Comparison of ENCODE assay signal across 8 mouse cellular contexts in genomic region chr6:109150023-109150911, GRCm38 (mm10).
DNase-seq lines count a peak whose midpoint lies in the region; ATAC-seq and TF ChIP-seq lines count a peak whose summit lies in the region.

No protein-coding gene starts in this region.

- H3K4me2 ChIP-seq in midbrain, embryonic 15.5 days = peak overlapping the region; percentile 24; the same call in 1 of the 2 replicates

- no peaks in the 10 kb centered on the region for H3K27me3 ChIP-seq in heart, adult 2 months (ENCODE audit: control insufficient read depth, insufficient read depth, low read length)
- H3K27me3 ChIP-seq in kidney, adult 2 months (replicated peaks; ENCODE audit: control insufficient read depth, insufficient read depth, low read length) = no peaks in the 10 kb centered on the region
- H3K27me3 ChIP-seq in midbrain, embryonic 15.5 days (replicated peaks) = no peaks in the 10 kb centered on the region
- H3K27me3 ChIP-seq in testis, adult 2 months (ENCODE audit: control insufficient read depth, insufficient read depth, low read length) = no peaks in the 10 kb centered on the region

- no peak for TF ChIP-seq EP300 in heart, adult 2 months (IDR thresholded peaks at IDR 0.05; ENCODE audit: insufficient read depth, low read depth, low read length)

- 56% methylated on average over 22 of the region's 22 CpGs for WGBS in heart, adult 2 months
- 52% methylated on average over 22 of the region's 22 CpGs for WGBS in kidney, adult 2 months
- 48% methylated on average over 22 of the region's 22 CpGs for WGBS in midbrain, embryonic 15.5 days

- H3K4me1 ChIP-seq in heart, adult 2 months (ENCODE audit: control insufficient read depth, insufficient read depth, low read length) = peaks cover 2% of the 10 kb centered on the region; the same call in 1 of the 2 replicates
- H3K4me1 ChIP-seq in kidney, adult 2 months (ENCODE audit: control insufficient read depth, insufficient read depth, low read length) = no peaks in the 10 kb centered on the region
- peaks cover 10% of the 10 kb centered on the region; the same call in 1 of the 2 replicates for H3K4me1 ChIP-seq in midbrain, embryonic 15.5 days
- no peaks in the 10 kb centered on the region for H3K4me1 ChIP-seq in testis, adult 2 months (ENCODE audit: control insufficient read depth, insufficient read depth, low read length)

- TF ChIP-seq CTCF in heart, adult 2 months (IDR thresholded peaks at IDR 0.05) = peak; percentile 88
- peak; percentile 85 for TF ChIP-seq CTCF in gastrocnemius, adult 2 months (IDR thresholded peaks at IDR 0.05)
- TF ChIP-seq CTCF in kidney, adult 2 months (conservative IDR thresholded peaks at IDR 0.05; ENCODE audit: insufficient read depth, insufficient read length, low read depth, low read length) = peak; percentile 75
- TF ChIP-seq CTCF in testis, adult 2 months (IDR thresholded peaks at IDR 0.05; ENCODE audit: control insufficient read depth, insufficient read depth, insufficient replicate concordance, low read depth, low read length) = peak; percentile 51; the same call in 1 of the 2 replicates

- H3K36me3 ChIP-seq in heart, adult 2 months (ENCODE audit: control insufficient read depth, insufficient read depth, low read length) = no peaks in the 10 kb centered on the region
- no peaks in the 10 kb centered on the region for H3K36me3 ChIP-seq in kidney, adult 2 months (ENCODE audit: control insufficient read depth, insufficient read depth, low read length)
- no peaks in the 10 kb centered on the region for H3K36me3 ChIP-seq in midbrain, embryonic 15.5 days (replicated peaks)
- no peaks in the 10 kb centered on the region for H3K36me3 ChIP-seq in testis, adult 2 months (ENCODE audit: control insufficient read depth, insufficient read depth, low read length)

- no peaks in the 10 kb centered on the region for H3K79me2 ChIP-seq in heart, adult 2 months (replicated peaks; ENCODE audit: control insufficient read depth, insufficient read depth, low read length)

- DNase-seq in heart, adult 2 months = peak; percentile 26 to 55
- no peak for DNase-seq in heart, postnatal 25 days (ENCODE audit: low spot score)
- peak; percentile 89 to 90 for DNase-seq in cerebellum, postnatal 4 days (ENCODE audit: low spot score in 2 of 2)
- DNase-seq in gastrocnemius, adult 2 months = peak; percentile 56
- peak; percentile 58 for DNase-seq in kidney, adult 2 months
- peak; percentile 82 to 86 for DNase-seq in left cerebral cortex, postnatal 36 days (ENCODE audit: low spot score in 2 of 2)

- no peak overlapping the region for H3K27ac ChIP-seq in heart, adult 2 months
- H3K27ac ChIP-seq in gastrocnemius, adult 2 months = no peak overlapping the region
- no peak overlapping the region for H3K27ac ChIP-seq in kidney, adult 2 months (ENCODE audit: insufficient read depth, low read depth, low read length)
- H3K27ac ChIP-seq in midbrain, embryonic 15.5 days = peak overlapping the region; percentile 61
- H3K27ac ChIP-seq in testis, adult 2 months (ENCODE audit: control insufficient read depth, insufficient read depth, low read depth, low read length) = no peak overlapping the region

- peak; percentile 93 for ATAC-seq in midbrain, embryonic 15.5 days (replicated peaks)

- no peak overlapping the region for H3K4me3 ChIP-seq in heart, adult 2 months
- no peak overlapping the region for H3K4me3 ChIP-seq in gastrocnemius, adult 2 months
- no peak overlapping the region for H3K4me3 ChIP-seq in kidney, adult 2 months (ENCODE audit: insufficient read depth, low read depth, low read length)
- H3K4me3 ChIP-seq in midbrain, embryonic 15.5 days = no peak overlapping the region
- no peak overlapping the region for H3K4me3 ChIP-seq in testis, adult 2 months (ENCODE audit: control insufficient read depth, low read depth, low read length)

- no peaks in the 10 kb centered on the region for H3K9me3 ChIP-seq in midbrain, embryonic 15.5 days

- H3K9ac ChIP-seq in heart, adult 2 months (ENCODE audit: low read depth, low read length) = no peak overlapping the region
- H3K9ac ChIP-seq in midbrain, embryonic 15.5 days = no peak overlapping the region

- intact Hi-C loops in heart, adult 2 months (cut with DNase I) = loop anchor here (5.0 kb wide), 1 partner anchor 273 kb away; no protein-coding TSS in a partner anchor
- intact Hi-C loops in heart, postnatal 25 days (cut with DNase I) = loop anchor here (5.0 kb wide), 1 partner anchor 273 kb away; no protein-coding TSS in a partner anchor
- intact Hi-C loops in gastrocnemius, adult 2 months (cut with DNase I) = loop anchor here (10.0 kb wide), 1 partner anchor 275 kb away; no protein-coding TSS in a partner anchor
- intact Hi-C loops in left cerebral cortex, postnatal 36 days (cut with DNase I) = no loop called here

- TF ChIP-seq POLR2A in heart, adult 2 months (IDR thresholded peaks at IDR 0.05; ENCODE audit: insufficient read depth, low read depth, low read length) = no peak
- no peak for TF ChIP-seq POLR2A in kidney, adult 2 months (IDR thresholded peaks at IDR 0.05; ENCODE audit: low read depth, low read length)
- no peak for TF ChIP-seq POLR2A in testis, adult 2 months (IDR thresholded peaks at IDR 0.05; ENCODE audit: control insufficient read depth, low read depth, low read length)
